ENCODE assay signal across 23 mouse cellular contexts in the genomic region with DNA sequence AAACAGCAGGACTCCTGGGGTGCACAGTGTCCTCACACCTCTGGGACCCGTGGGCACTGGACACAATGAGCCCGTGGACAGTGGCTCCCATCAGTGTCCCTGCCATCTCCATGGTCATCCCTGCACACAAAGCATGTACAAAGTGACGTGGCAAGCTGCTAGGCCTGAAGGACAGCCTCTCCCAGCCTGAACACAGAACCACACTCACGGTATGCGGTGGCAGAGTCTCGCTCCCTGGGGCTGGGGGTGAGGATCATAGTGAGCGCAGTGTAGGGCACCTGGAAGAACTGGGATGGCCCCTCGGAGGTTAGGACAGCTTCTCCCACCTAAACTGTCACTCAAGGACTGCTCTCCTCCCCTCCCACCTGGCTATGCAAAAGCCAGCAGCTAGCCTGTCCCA.
"Had no signal": no experiment of that assay in that cellular context is flagged by ENCODE, and none has a peak within 500 bp of the region (broad histone marks: within the 10 kb centered on the region; RNA-seq: fewer than 3 reads in every experiment).

No protein-coding gene starts in this region.

- H3K36me3 ChIP-seq: heart, embryonic 10.5 days; heart, embryonic 13.5 days; heart, embryonic 15.5 days; hindbrain, embryonic 10.5 days; hindbrain, embryonic 12.5 days; intestine, embryonic 15.5 days; limb, embryonic 10.5 days; limb, embryonic 12.5 days had no signal

- H3K9ac ChIP-seq: heart, embryonic 13.5 days; heart, embryonic 15.5 days; hindbrain, embryonic 12.5 days; hindbrain, embryonic 14.5 days; intestine, embryonic 15.5 days; limb, embryonic 12.5 days had no signal

- DNase-seq: gastrocnemius, adult 2 months; gastrocnemius, postnatal 10 days; gastrocnemius, postnatal 25 days; heart, postnatal 4 days; kidney, adult 18-20 months; kidney, adult 8-10 months; kidney, postnatal 10 days; kidney, postnatal 25 days; kidney, postnatal 4 days had no signal

- H3K27me3 ChIP-seq: heart, embryonic 13.5 days; heart, embryonic 15.5 days; hindbrain, embryonic 12.5 days; intestine, embryonic 15.5 days had no signal

- H3K9me3 ChIP-seq: heart, embryonic 10.5 days; heart, embryonic 13.5 days; heart, embryonic 15.5 days; hindbrain, embryonic 10.5 days; hindbrain, embryonic 12.5 days; intestine, embryonic 15.5 days; limb, embryonic 10.5 days; limb, embryonic 12.5 days had no signal

- ATAC-seq: hindbrain, embryonic 16.5 days; inflammation-experienced regulatory T-cells, adult 6 months; intestine, embryonic 15.5 days; intestine, postnatal 0 days had no signal

- H3K27ac ChIP-seq: gastrocnemius, adult 2 months; heart, embryonic 10.5 days; heart, embryonic 13.5 days; heart, embryonic 15.5 days; hindbrain, embryonic 10.5 days; hindbrain, embryonic 12.5 days; hindbrain, embryonic 14.5 days; intestine, embryonic 15.5 days; layer of hippocampus, adult 2 months; left cerebral cortex, adult 2 months; limb, embryonic 10.5 days; limb, embryonic 12.5 days had no signal

- H3K4me3 ChIP-seq: gastrocnemius, adult 2 months; heart, embryonic 10.5 days; heart, embryonic 13.5 days; heart, embryonic 15.5 days; hindbrain, embryonic 10.5 days; hindbrain, embryonic 12.5 days; intestine, embryonic 15.5 days; layer of hippocampus, adult 2 months; left cerebral cortex, adult 2 months; limb, embryonic 10.5 days; limb, embryonic 12.5 days had no signal

- H3K4me2 ChIP-seq: heart, embryonic 13.5 days; heart, embryonic 15.5 days; hindbrain, embryonic 12.5 days; hindbrain, embryonic 14.5 days; intestine, embryonic 15.5 days; limb, embryonic 12.5 days had no signal
